In the genomic region with DNA sequence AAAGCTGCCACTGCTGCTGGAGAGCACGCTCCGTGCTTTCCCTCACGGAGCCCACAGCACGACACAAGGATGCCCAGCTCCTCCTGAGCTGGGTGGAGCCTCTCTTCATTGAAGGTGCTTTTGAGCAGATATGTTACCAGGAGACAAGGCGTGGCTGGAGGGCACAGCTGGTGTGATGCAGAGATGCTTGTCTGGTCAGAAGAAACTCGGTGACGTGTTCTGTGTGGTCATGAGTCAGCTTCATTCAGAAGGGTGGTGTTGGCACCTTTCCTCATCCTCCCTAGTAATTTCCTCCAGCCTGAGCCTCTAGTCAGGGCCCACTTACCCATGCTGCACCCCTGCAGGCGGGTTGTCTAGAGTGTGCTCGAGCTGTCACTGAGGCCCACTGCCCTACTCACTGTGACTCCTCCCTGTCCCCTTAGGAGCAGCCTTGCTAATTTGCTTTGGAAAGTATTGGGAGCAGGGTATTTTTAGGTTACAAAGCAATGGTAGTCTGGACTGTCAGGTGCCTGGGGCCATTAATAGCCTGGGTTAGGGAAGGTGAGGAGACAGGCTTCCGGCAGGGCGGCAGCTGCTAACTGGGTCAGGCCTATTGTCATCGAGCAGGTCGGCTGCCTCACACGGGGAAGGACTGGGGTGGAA, we compare ENCODE assay signal across 9 mouse cellular contexts. TPM values are rescaled to one million over a fixed set of nuclear protein-coding genes. Genes with fewer than 3 reads are reported as not detected.
DNase-seq lines count a peak whose midpoint lies in the region; ATAC-seq and TF ChIP-seq lines count a peak whose summit lies in the region.
"Had no signal": no experiment of that assay in that cellular context is flagged by ENCODE, and none has a peak within 500 bp of the region (broad histone marks: within the 10 kb centered on the region; RNA-seq: fewer than 3 reads in every experiment).

No protein-coding gene starts in this region.

- peak; percentile 44 to 77 for DNase-seq in frontal cortex, adult 2 months (ENCODE audit: extremely low spot score in 1 of 2, low spot score in 1 of 2)
- DNase-seq in frontal cortex, postnatal 10 days (ENCODE audit: low spot score in 2 of 2), result no peak
- peak; percentile 45 for DNase-seq in MEL (ENCODE audit: low read depth, low spot score)
- DNase-seq in spleen, postnatal 10 days (ENCODE audit: low spot score in 2 of 2), result peak; percentile 65 to 83
- no peak for DNase-seq in thymus, postnatal 4 days
- no peak for DNase-seq in forebrain, embryonic 14.5 days (ENCODE audit: low spot score)

- H3K27me3 ChIP-seq in MEL (ENCODE audit: control insufficient read depth in 1 of 2, insufficient read depth in 2 of 2, low read length in 2 of 2), result no peaks in the 10 kb centered on the region
- no peaks in the 10 kb centered on the region for H3K27me3 ChIP-seq in intestine, postnatal 0 days (replicated peaks; ENCODE audit: control insufficient read depth, insufficient read depth, low read length)
- no peaks in the 10 kb centered on the region for H3K27me3 ChIP-seq in forebrain, embryonic 14.5 days (replicated peaks; ENCODE audit: control insufficient read depth, insufficient read depth, low read length)
- H3K27me3 ChIP-seq: neural tube, embryonic 13.5 days had no signal

- 76% methylated on average over 14 of the region's 14 CpGs for WGBS in intestine, postnatal 0 days
- WGBS in forebrain, embryonic 14.5 days, result 87% methylated on average over 14 of the region's 14 CpGs

- peaks cover 0 to under 1% of the 10 kb centered on the region in 2 experiments; a peak in 1 of 4 replicates for H3K36me3 ChIP-seq in MEL (ENCODE audit: control insufficient read depth in 1 of 2, insufficient read depth in 2 of 2, low read length in 2 of 2)
- H3K36me3 ChIP-seq in intestine, postnatal 0 days (ENCODE audit: control insufficient read depth, insufficient read depth), result no peaks in the 10 kb centered on the region
- H3K36me3 ChIP-seq in forebrain, embryonic 14.5 days (ENCODE audit: control insufficient read depth, insufficient read depth, low read length), result peaks cover 15% of the 10 kb centered on the region

- TF ChIP-seq EP300 in MEL (IDR thresholded peaks at IDR 0.05; ENCODE audit: low read depth in 1 of 2, low read length in 2 of 2), result no peak

- H3K27ac ChIP-seq in MEL (ENCODE audit: control insufficient read depth, low read depth, low read length), result no peak overlapping the region
- H3K27ac ChIP-seq in intestine, postnatal 0 days (ENCODE audit: low read depth, low read length), result no peak overlapping the region
- no peak overlapping the region for H3K27ac ChIP-seq in forebrain, embryonic 14.5 days (ENCODE audit: low read depth, low read length)
- H3K27ac ChIP-seq: neural tube, embryonic 13.5 days had no signal

- H3K4me3 ChIP-seq in MEL (ENCODE audit: control insufficient read depth in 1 of 2, insufficient read depth in 1 of 2, low read depth in 2 of 2, low read length in 2 of 2), result no peak overlapping the region
- no peak overlapping the region for H3K4me3 ChIP-seq in intestine, postnatal 0 days (ENCODE audit: low read depth, low read length)
- no peak overlapping the region for H3K4me3 ChIP-seq in forebrain, embryonic 14.5 days (ENCODE audit: low read depth, low read length)
- H3K4me3 ChIP-seq: neural tube, embryonic 13.5 days had no signal

- TF ChIP-seq POLR2A in MEL (IDR thresholded peaks at IDR 0.05; ENCODE audit: control insufficient read depth in 1 of 2, insufficient read depth in 1 of 2, low read depth in 1 of 2, low read length in 2 of 2, poor library complexity in 1 of 2), result no peak

- TF ChIP-seq RAD21 in MEL (IDR thresholded peaks at IDR 0.05; ENCODE audit: low read depth, low read length), result no peak

- no peak overlapping the region for H3K9ac ChIP-seq in MEL (ENCODE audit: control insufficient read depth, low read depth, low read length, poor library complexity, severe bottlenecking)
- no peak overlapping the region for H3K9ac ChIP-seq in intestine, postnatal 0 days (ENCODE audit: low read depth, low read length)
- no peak overlapping the region for H3K9ac ChIP-seq in forebrain, embryonic 14.5 days (ENCODE audit: low read length)
- H3K9ac ChIP-seq: neural tube, embryonic 13.5 days had no signal

- H3K9me3 ChIP-seq in MEL (replicated peaks; ENCODE audit: insufficient read depth, low read length), result no peaks in the 10 kb centered on the region
- H3K9me3 ChIP-seq in intestine, postnatal 0 days (ENCODE audit: control insufficient read depth), result no peaks in the 10 kb centered on the region
- H3K9me3 ChIP-seq in forebrain, embryonic 14.5 days (replicated peaks; ENCODE audit: control insufficient read depth, low read length), result no peaks in the 10 kb centered on the region
- H3K9me3 ChIP-seq: neural tube, embryonic 13.5 days had no signal

- no peak for TF ChIP-seq CTCF in MEL (IDR thresholded peaks at IDR 0.05 in 2 of 3, conservative IDR thresholded peaks at IDR 0.05 in 1 of 3; ENCODE audit: control insufficient read depth in 1 of 3, insufficient read depth in 1 of 3, low read depth in 2 of 3, low read length in 3 of 3, poor library complexity in 1 of 3, severe bottlenecking in 1 of 3)
- TF ChIP-seq CTCF in intestine, postnatal 0 days (IDR thresholded peaks at IDR 0.05; ENCODE audit: low read depth), result no peak

- no peaks in the 10 kb centered on the region for H3K79me2 ChIP-seq in MEL (ENCODE audit: control insufficient read depth, insufficient read depth, low read length, poor library complexity)

- no peak overlapping the region for H3K4me2 ChIP-seq in intestine, postnatal 0 days (replicated peaks; ENCODE audit: low read depth)
- no peak overlapping the region for H3K4me2 ChIP-seq in forebrain, embryonic 14.5 days (ENCODE audit: low read length)
- H3K4me2 ChIP-seq: neural tube, embryonic 13.5 days had no signal

- peak; percentile 90 for ATAC-seq in erythroblast, adult 5-6 weeks (replicated peaks; ENCODE audit: low FRiP score, poor library complexity, severe bottlenecking)
- ATAC-seq in intestine, postnatal 0 days, result 0 out of 2 replicates have a peak, but pooled peaks have one; percentile 26
- no peak for ATAC-seq in forebrain, embryonic 14.5 days

- peaks cover 0 to 6% of the 10 kb centered on the region in 2 experiments; a peak in 1 of 4 replicates for H3K4me1 ChIP-seq in MEL (ENCODE audit: control insufficient read depth in 1 of 2, insufficient read depth in 2 of 2, low read length in 2 of 2)
- H3K4me1 ChIP-seq in intestine, postnatal 0 days (replicated peaks; ENCODE audit: control insufficient read depth, insufficient read depth, low read length), result no peaks in the 10 kb centered on the region
- no peaks in the 10 kb centered on the region for H3K4me1 ChIP-seq in forebrain, embryonic 14.5 days (ENCODE audit: control insufficient read depth, insufficient read depth, low read length)
- H3K4me1 ChIP-seq: neural tube, embryonic 13.5 days had no signal

TF ChIP-seq in MEL, 35 proteins besides CTCF, POLR2A, EP300 and RAD21:
- TF ChIP-seq KAT2A (conservative IDR thresholded peaks at IDR 0.05; ENCODE audit: low read depth, low read length) (no peak), ETS1 (IDR thresholded peaks at IDR 0.05; ENCODE audit: low read depth, low read length) (peak; percentile 85)

RNA-seq across cellular contexts. Expression of a gene that starts 33.8 kb away (rescaled TPM):
- polyA plus RNA-seq in frontal cortex, adult 2 months (2012; rRNA removed), result 490 and 503 TPM in 2 replicates
- 134 and 148 TPM in 2 replicates for total RNA-seq in MEL (2012; rRNA removed)
- 100 to 1,000 TPM; 105 to 251 TPM for polyA plus RNA-seq in MEL (2012; ENCODE audit: insufficient read depth in 1 of 2, insufficient read length in 2 of 2, low read depth in 1 of 2, low replicate concordance in 2 of 2, missing spikeins in 1 of 2)
- total RNA-seq in erythroblast, adult 5-6 weeks (2015; ENCODE audit: low replicate concordance), result 122 and 144 TPM in 2 replicates
- 42.5 and 72.4 TPM in 2 replicates for total RNA-seq in erythroblast, adult 5-6 weeks (2017; ENCODE audit: low replicate concordance)
- 375 and 413 TPM in 2 replicates for polyA plus RNA-seq in intestine, postnatal 0 days (2015; fragmentation: Nextera tagmentation; extraction: Ambion mirVana)
- polyA plus RNA-seq in forebrain, embryonic 14.5 days (2014; fragmentation: Nextera tagmentation; extraction: Ambion mirVana), result 383 and 409 TPM in 2 replicates

Comparison
In these comparisons a context has a peak if more than half of its experiments do, and no peak if none do; other contexts are left out.
1. DNase-seq: peak in frontal cortex, adult 2 months (2 of 2), MEL (single experiment) and spleen, postnatal 10 days (2 of 2); none in frontal cortex, postnatal 10 days (0 of 2), thymus, postnatal 4 days (single experiment) and forebrain, embryonic 14.5 days (single experiment).